Mouse (Mus musculus) limb, embryonic 13.5 days (tissue): ENCODE results near the gene Ube2e2. TPM values are rescaled to one million over a fixed set of nuclear protein-coding genes. Genes with fewer than 3 reads are reported as not detected.
A peak's percentile ranks its signal among the peaks of the same experiment; 100 is the strongest.
"Not testable (repeated sequence)": the region's sequence is repeated elsewhere in the genome, so short reads cannot be mapped to it uniquely, and the experiment has no call there.

ENCODE experiments used
- ATAC-seq: fragments of 200-750 bp; cut with Nextera tagmentation; 2 replicates; pipeline ENCODE4 v1.8.0; 2017; ENCODE audit warnings: low read depth, moderate number of reproducible peaks, moderate TSS enrichment; ENCODE audit not compliant: low FRiP score
- H3K27ac ChIP-seq: fragments of 300-500 bp; sonication (generic); 2 replicates; pipeline ENCODE4 v1.5.1; 2015; ENCODE audit warnings: inconsistent platforms, mild to moderate bottlenecking, moderate library complexity
- H3K27me3 ChIP-seq: fragments of 300-500 bp; sonication (generic); 2 replicates; pipeline ENCODE4 v1.6.1; 2015; ENCODE audit warnings: mild to moderate bottlenecking, inconsistent platforms
- H3K36me3 ChIP-seq: fragments of 300-500 bp; sonication (generic); 2 replicates; pipeline ENCODE4 v1.6.1; 2015; ENCODE audit warnings: inconsistent platforms, mild to moderate bottlenecking, moderate library complexity
- H3K4me1 ChIP-seq: fragments of 300-500 bp; sonication (generic); 2 replicates; pipeline ENCODE4 v1.6.1; 2015; ENCODE audit warnings: inconsistent platforms
- H3K4me2 ChIP-seq: fragments of 300-500 bp; sonication (generic); replicated peaks from 2 replicates; pipeline ENCODE4 v1.6.1; 2015; ENCODE audit warnings: inconsistent platforms, mild to moderate bottlenecking, moderate library complexity
- H3K4me3 ChIP-seq: fragments of 300-500 bp; sonication (generic); 2 replicates; pipeline ENCODE4 v1.5.1; 2015; ENCODE audit warnings: moderate library complexity, mild to moderate bottlenecking, inconsistent platforms
- H3K9ac ChIP-seq: fragments of 300-500 bp; sonication (generic); 2 replicates; pipeline ENCODE4 v1.6.1; 2015; ENCODE audit warnings: mild to moderate bottlenecking, inconsistent platforms
- H3K9me3 ChIP-seq: fragments of 300-500 bp; sonication (generic); 2 replicates; pipeline ENCODE4 v1.6.1; 2016; ENCODE audit warnings: inconsistent platforms
- WGBS: fragments of 180-500 bp; shearing (Covaris S2); methylation state at CpG from one replicate; pipeline ENCODE4 v1.1.7; 2015; 5-methylcytosine and 5-hydroxymethylcytosine counted together
- polyA plus RNA-seq: library from polyadenylated mRNA; unstranded; fragments of >200 nt; fragmentation: Nextera tagmentation; extraction: Ambion mirVana; gene quantifications from 2 replicates; pipeline ENCODE4 v1.2.1, GENCODE M21; 2015

Ube2e2 gene
- polyA plus RNA-seq, 1 experiment from 2014 or later: 75.6 TPM

DNA sequence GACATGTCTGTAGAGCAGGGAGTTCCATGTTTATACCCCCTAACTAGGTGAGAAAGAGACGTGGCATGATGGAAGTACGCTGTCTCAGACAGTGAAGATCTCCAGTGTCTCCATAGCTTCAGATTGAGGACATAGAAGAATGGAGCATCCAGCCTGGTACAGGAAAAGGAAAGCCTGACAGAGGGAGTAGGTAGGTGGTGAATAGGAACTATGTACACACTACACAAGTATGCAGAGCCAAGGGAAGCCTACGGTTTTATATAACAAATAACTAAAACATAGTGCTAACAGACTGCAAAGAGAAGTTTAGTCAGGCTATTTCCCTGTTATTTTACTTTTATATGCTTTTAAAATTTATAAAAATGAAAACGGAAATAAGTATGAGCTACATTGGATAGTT, 312.3 kb downstream of the Ube2e2 start:
- Histone ChIP-seq H3K9ac (no peak overlapping the region), H3K4me2 (no peak overlapping the region), H3K4me1 (no peaks in the 10 kb centered on the region), H3K27ac (no peak overlapping the region), H3K4me3 (no peak overlapping the region), H3K9me3 (no peaks in the 10 kb centered on the region), H3K36me3 (no peaks in the 10 kb centered on the region), H3K27me3 (no peaks in the 10 kb centered on the region)
- ATAC-seq: no peak
- WGBS: 81% methylated on average over 4 of the region's 4 CpGs

- H3K4me3 ChIP-seq: no peak overlapping the region
- H3K36me3 ChIP-seq: no peaks in the 10 kb centered on the region
- 0 out of 2 replicates have a peak, but pooled peaks cover 3% of the 10 kb centered on the region for H3K4me1 ChIP-seq
- no peak for ATAC-seq
- no peak overlapping the region for H3K27ac ChIP-seq
- no peaks in the 10 kb centered on the region for H3K27me3 ChIP-seq
- WGBS: 64% methylated on average over 2 of the region's 2 CpGs
- H3K4me2 ChIP-seq: no peak overlapping the region
- H3K9ac ChIP-seq: no peak overlapping the region
- H3K9me3 ChIP-seq: no peaks in the 10 kb centered on the region
Measured at GRCm38 (mm10) chr14:18574756-18575155, 319.3 kb downstream of the Ube2e2 start.

GRCm38 (mm10) chr14:18574130-18574721, 319.8 kb downstream of the Ube2e2 start:
- Histone ChIP-seq H3K4me1 (0 out of 2 replicates have a peak, but pooled peaks cover 3% of the 10 kb centered on the region), H3K4me3 (no peak overlapping the region), H3K27me3 (no peaks in the 10 kb centered on the region), H3K9me3 (no peaks in the 10 kb centered on the region), H3K9ac (no peak overlapping the region), H3K27ac (no peak overlapping the region), H3K4me2 (no peak overlapping the region), H3K36me3 (no peaks in the 10 kb centered on the region)
- ATAC-seq: no peak
- WGBS: 83% methylated on average over 10 of the region's 10 CpGs

GRCm38 (mm10) chr14:18573286-18573956, 320.6 kb downstream of the Ube2e2 start:
- no peak overlapping the region for H3K4me3 ChIP-seq
- H3K27me3 ChIP-seq: no peaks in the 10 kb centered on the region
- no peak overlapping the region for H3K27ac ChIP-seq
- 0 out of 2 replicates have a peak, but pooled peaks cover 3% of the 10 kb centered on the region for H3K4me1 ChIP-seq
- no peak for ATAC-seq
- no peak overlapping the region for H3K9ac ChIP-seq
- 56% methylated on average over 4 of the region's 4 CpGs for WGBS
- H3K9me3 ChIP-seq: no peaks in the 10 kb centered on the region
- H3K4me2 ChIP-seq: no peak overlapping the region
- no peaks in the 10 kb centered on the region for H3K36me3 ChIP-seq

DNA sequence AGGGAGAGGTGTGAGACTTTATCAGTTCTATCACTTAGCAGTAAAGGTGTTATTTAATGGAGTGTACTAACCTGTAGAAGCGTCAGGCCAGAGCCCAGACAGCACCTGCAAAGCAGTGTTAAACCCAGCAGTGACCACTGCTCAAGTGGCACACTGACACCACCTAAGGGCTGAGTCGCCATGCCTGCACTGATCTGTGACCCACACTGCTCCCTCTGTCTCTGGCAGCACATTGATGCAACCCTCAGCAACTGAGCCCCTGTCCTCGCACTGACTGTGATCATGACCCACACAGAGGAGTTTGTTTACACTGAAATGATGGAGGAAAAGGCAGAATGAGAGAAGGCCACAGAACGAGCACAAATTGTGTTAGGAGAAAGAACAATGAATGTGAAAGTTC, 321.2 kb downstream of the Ube2e2 start:
- no peak for ATAC-seq
- H3K9ac ChIP-seq: no peak overlapping the region
- WGBS: 51% methylated on average over 4 of the region's 4 CpGs
- no peaks in the 10 kb centered on the region for H3K36me3 ChIP-seq
- H3K4me2 ChIP-seq: no peak overlapping the region
- H3K4me1 ChIP-seq: 0 out of 2 replicates have a peak, but pooled peaks cover 3% of the 10 kb centered on the region
- no peak overlapping the region for H3K27ac ChIP-seq
- no peak overlapping the region for H3K4me3 ChIP-seq
- no peaks in the 10 kb centered on the region for H3K27me3 ChIP-seq
- H3K9me3 ChIP-seq: no peaks in the 10 kb centered on the region

DNA sequence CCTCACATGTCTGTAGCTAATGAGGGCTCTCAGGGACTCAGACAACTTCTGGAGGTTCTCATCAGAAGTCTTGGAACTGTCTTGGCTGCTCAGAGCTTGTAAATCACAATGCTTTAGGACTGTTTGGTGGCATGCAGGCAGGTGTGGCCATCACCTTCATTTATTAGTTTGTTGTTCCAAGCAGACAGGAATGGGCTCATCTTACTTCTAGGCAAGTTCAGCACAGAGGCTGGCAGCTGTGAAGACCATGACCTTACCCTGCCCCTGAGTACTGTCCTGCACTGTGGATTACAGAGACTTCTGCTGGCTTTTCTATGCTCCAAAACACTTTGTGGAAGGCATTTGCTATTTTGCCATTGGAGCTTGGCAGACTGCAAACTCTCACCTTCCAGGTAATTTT, 324.5 kb downstream of the Ube2e2 start:
- Histone ChIP-seq H3K4me2 (no peak overlapping the region), H3K27me3 (no peaks in the 10 kb centered on the region), H3K36me3 (no peaks in the 10 kb centered on the region), H3K4me3 (no peak overlapping the region), H3K4me1 (0 out of 2 replicates have a peak, but pooled peaks cover under 1% of the 10 kb centered on the region), H3K9ac (no peak overlapping the region), H3K27ac (no peak overlapping the region), H3K9me3 (no peaks in the 10 kb centered on the region)
- no peak for ATAC-seq

- H3K27ac ChIP-seq, H3K27me3 ChIP-seq, H3K9me3 ChIP-seq, ATAC-seq, H3K4me2 ChIP-seq, H3K4me1 ChIP-seq, H3K4me3 ChIP-seq, H3K9ac ChIP-seq, H3K36me3 ChIP-seq: not testable (repeated sequence)
- WGBS: 85% methylated on average over 8 of the region's 8 CpGs
Measured at GRCm38 (mm10) chr14:18564999-18565398, 329.1 kb downstream of the Ube2e2 start.

DNA sequence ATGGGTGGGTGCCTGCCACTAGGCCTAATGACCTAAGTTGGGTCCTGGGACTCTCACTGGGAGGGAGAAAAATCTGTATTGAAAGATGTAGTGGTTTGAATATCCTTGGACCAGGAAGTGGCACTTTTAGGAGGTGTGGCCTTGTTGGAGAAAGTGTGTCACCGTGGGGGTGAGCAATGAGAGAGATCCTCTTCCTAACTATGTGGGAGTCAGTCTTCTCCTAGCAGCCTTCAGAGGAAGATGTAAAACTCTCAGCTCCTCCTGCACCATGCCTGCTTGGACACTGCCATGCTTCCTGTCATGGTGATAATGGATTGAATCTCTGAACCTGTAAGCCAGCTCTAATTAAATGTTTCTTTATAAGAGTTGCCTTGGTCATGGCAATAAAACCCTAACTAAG, 338.8 kb downstream of the Ube2e2 start:
- no peak overlapping the region for H3K4me2 ChIP-seq
- H3K27me3 ChIP-seq: no peaks in the 10 kb centered on the region
- H3K9me3 ChIP-seq: no peaks in the 10 kb centered on the region
- H3K36me3 ChIP-seq: no peaks in the 10 kb centered on the region
- H3K4me3 ChIP-seq: no peak overlapping the region
- H3K27ac ChIP-seq: no peak overlapping the region
- H3K4me1 ChIP-seq: peaks cover 8% of the 10 kb centered on the region
- H3K9ac ChIP-seq: no peak overlapping the region
- WGBS: 52% methylated on average over 1 of the region's 1 CpGs
- no peak for ATAC-seq

- Histone ChIP-seq H3K9ac (no peak overlapping the region), H3K27ac (no peak overlapping the region), H3K36me3 (no peaks in the 10 kb centered on the region), H3K9me3 (no peaks in the 10 kb centered on the region), H3K4me1 (peaks cover 8% of the 10 kb centered on the region), H3K27me3 (no peaks in the 10 kb centered on the region), H3K4me3 (no peak overlapping the region), H3K4me2 (no peak overlapping the region)
- ATAC-seq: no peak
- WGBS: 59% methylated on average over 2 of the region's 2 CpGs
Measured at GRCm38 (mm10) chr14:18554627-18554988, 339.5 kb downstream of the Ube2e2 start.

GRCm38 (mm10) chr14:18553987-18554626, 340.0 kb downstream of the Ube2e2 start:
- no peak overlapping the region for H3K9ac ChIP-seq
- peaks cover 8% of the 10 kb centered on the region for H3K4me1 ChIP-seq
- no peak for ATAC-seq
- no peaks in the 10 kb centered on the region for H3K27me3 ChIP-seq
- no peak overlapping the region for H3K4me2 ChIP-seq
- H3K4me3 ChIP-seq: no peak overlapping the region
- no peak overlapping the region for H3K27ac ChIP-seq
- 54% methylated on average over 3 of the region's 3 CpGs for WGBS
- H3K9me3 ChIP-seq: no peaks in the 10 kb centered on the region
- no peaks in the 10 kb centered on the region for H3K36me3 ChIP-seq

DNA sequence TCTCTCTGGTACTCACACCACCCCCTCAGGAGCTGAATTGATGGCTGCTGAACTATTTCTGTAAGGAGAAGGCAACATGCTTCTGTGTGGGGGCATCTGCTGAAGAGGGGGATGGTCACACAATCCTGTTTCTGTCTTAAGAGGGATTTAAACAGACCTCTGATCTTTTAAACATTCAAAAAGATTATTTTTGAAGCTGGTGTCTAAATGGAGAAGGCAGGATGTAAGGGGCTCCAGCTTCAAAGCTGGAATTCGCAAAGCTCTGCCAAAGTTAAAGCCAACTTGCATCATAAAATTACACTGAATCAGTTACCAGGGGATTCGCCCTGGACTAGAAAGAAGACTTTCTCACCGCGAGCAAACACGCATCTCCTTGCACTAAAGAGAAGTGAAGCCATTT, 346.5 kb downstream of the Ube2e2 start:
- 0 out of 2 replicates have a peak overlapping the region, but pooled peaks have one; percentile 11 for H3K4me2 ChIP-seq
- H3K4me3 ChIP-seq: no peak overlapping the region
- H3K4me1 ChIP-seq: peaks cover 12% of the 10 kb centered on the region
- no peaks in the 10 kb centered on the region for H3K27me3 ChIP-seq
- WGBS: 31% methylated on average over 5 of the region's 5 CpGs
- H3K9ac ChIP-seq: no peak overlapping the region
- ATAC-seq: peak; percentile 67
- no peaks in the 10 kb centered on the region for H3K36me3 ChIP-seq
- H3K27ac ChIP-seq: no peak overlapping the region
- no peaks in the 10 kb centered on the region for H3K9me3 ChIP-seq

DNA sequence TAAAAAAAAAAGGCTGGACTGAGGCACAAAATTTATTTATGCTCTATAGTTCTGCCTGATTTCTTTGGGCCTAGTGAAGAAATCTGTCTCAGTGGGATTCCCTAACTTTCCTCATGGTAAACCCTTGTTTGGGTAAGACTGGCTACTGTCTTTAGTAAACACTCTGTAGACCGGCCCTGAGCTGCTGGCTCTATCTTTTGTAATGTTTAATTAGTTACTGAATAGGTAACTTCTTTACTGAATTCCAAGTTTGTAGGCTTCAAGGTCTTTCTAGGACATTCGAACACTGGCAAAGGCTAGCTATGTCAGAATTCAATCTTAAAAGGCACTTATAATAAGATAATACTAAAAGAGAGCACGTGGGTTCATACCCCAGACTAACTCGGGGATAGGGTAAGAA, 355.0 kb downstream of the Ube2e2 start:
- 84% methylated on average over 4 of the region's 4 CpGs for WGBS
- not testable (repeated sequence) for H3K4me2 ChIP-seq, H3K9me3 ChIP-seq, H3K36me3 ChIP-seq, H3K27ac ChIP-seq, H3K4me1 ChIP-seq, H3K27me3 ChIP-seq, H3K9ac ChIP-seq, H3K4me3 ChIP-seq, ATAC-seq
